Mouse (Mus musculus) hindbrain, embryonic 13.5 days (tissue): ENCODE measurements around the gene Mstn. TPM values are rescaled to one million over a fixed set of nuclear protein-coding genes. Genes with fewer than 3 reads are reported as not detected.

Source experiments
- ATAC-seq: fragments of 200-750 bp; cut with Nextera tagmentation; 2 replicates; pipeline ENCODE4 v1.8.0; 2017; ENCODE audit warnings: moderate TSS enrichment; ENCODE audit not compliant: low FRiP score
- H3K27ac ChIP-seq: fragments of 300-500 bp; sonication (generic); 2 replicates; pipeline ENCODE4 v1.5.1; 2015; ENCODE audit warnings: inconsistent platforms, mild to moderate bottlenecking, moderate library complexity
- H3K27me3 ChIP-seq: fragments of 300-500 bp; sonication (generic); 2 replicates; pipeline ENCODE4 v1.6.1; 2015; ENCODE audit warnings: mild to moderate bottlenecking, inconsistent platforms
- H3K36me3 ChIP-seq: fragments of 300-500 bp; sonication (generic); 2 replicates; pipeline ENCODE4 v1.6.1; 2015; ENCODE audit warnings: mild to moderate bottlenecking, inconsistent platforms
- H3K4me1 ChIP-seq: fragments of 300-500 bp; sonication (generic); replicated peaks from 2 replicates; pipeline ENCODE4 v1.6.1; 2015; ENCODE audit warnings: inconsistent platforms
- H3K4me2 ChIP-seq: fragments of 300-500 bp; sonication (generic); 2 replicates; pipeline ENCODE4 v1.6.1; 2015; ENCODE audit warnings: inconsistent platforms, mild to moderate bottlenecking, moderate library complexity
- H3K4me3 ChIP-seq: fragments of 300-500 bp; sonication (generic); 2 replicates; pipeline ENCODE4 v1.5.1; 2015; ENCODE audit warnings: mild to moderate bottlenecking, inconsistent platforms
- H3K9ac ChIP-seq: fragments of 300-500 bp; sonication (generic); 2 replicates; pipeline ENCODE4 v1.6.1; 2015; ENCODE audit warnings: mild to moderate bottlenecking, inconsistent platforms
- H3K9me3 ChIP-seq: fragments of 300-500 bp; sonication (generic); 2 replicates; pipeline ENCODE4 v1.6.1; 2016; ENCODE audit warnings: inconsistent platforms
- WGBS: fragments of 180-500 bp; shearing (Covaris S2); methylation state at CpG from one replicate; pipeline ENCODE4 v1.1.7; 2015; 5-methylcytosine and 5-hydroxymethylcytosine counted together
- polyA plus RNA-seq: library from polyadenylated mRNA; unstranded; fragments of >200 nt; fragmentation: Nextera tagmentation; extraction: Ambion mirVana; gene quantifications from 2 replicates; pipeline ENCODE4 v1.2.1, GENCODE M21; 2015

Gene Mstn
- polyA plus RNA-seq, result 0.35 and 0.75 TPM in 2 replicates

- Histone ChIP-seq H3K36me3 (no peaks in the 10 kb centered on the region), H3K9ac (no peak within 1 kb of the TSS), H3K27me3 (no peaks in the 10 kb centered on the region), H3K27ac (no peak within 1 kb of the TSS), H3K4me2 (no peak within 1 kb of the TSS), H3K4me1 (peaks cover 6% of the 10 kb centered on the region), H3K4me3 (no peak within 1 kb of the TSS), H3K9me3 (no peaks in the 10 kb centered on the region)
- ATAC-seq, result no peak
- 59% methylated on average over 6 of the region's 6 CpGs for WGBS
Observed at GRCm38 (mm10) chr1:53061340-53061739, at the start of gene Mstn. TSS of gene Mstn (plus strand) at chr1:53061640.

GRCm38 (mm10) chr1:53014716-53015115, 46.7 kb upstream of the Mstn start:
- H3K9me3 ChIP-seq, result no peaks in the 10 kb centered on the region
- H3K4me3 ChIP-seq, result no peak overlapping the region
- no peak overlapping the region for H3K27ac ChIP-seq
- no peak overlapping the region for H3K9ac ChIP-seq
- H3K4me1 ChIP-seq, result no peaks in the 10 kb centered on the region
- 90% methylated on average over 6 of the region's 6 CpGs for WGBS
- no peak overlapping the region for H3K4me2 ChIP-seq
- no peaks in the 10 kb centered on the region for H3K36me3 ChIP-seq
- no peak for ATAC-seq
- H3K27me3 ChIP-seq, result no peaks in the 10 kb centered on the region

DNA sequence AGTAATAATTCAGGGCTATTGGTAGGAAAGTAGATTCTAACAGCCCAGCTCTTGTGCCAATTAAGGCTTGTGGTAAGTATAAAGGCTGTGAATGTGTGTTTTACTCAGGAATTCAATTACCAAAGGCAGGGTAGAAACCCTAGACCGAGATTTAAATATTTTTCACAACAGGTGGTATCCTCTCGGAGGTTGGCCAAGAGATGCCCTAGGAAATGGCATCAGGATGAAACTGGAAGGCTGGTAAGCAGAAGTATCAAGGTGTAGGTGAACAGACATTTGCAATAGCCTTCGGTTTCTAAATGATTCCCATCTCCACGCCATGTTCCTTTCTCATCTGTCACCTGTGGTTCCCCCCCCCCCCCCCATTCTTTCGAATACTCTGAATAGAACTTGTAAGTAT, 45.8 kb upstream of the Mstn start:
- no peak overlapping the region for H3K27ac ChIP-seq
- H3K9ac ChIP-seq, result no peak overlapping the region
- H3K36me3 ChIP-seq, result no peaks in the 10 kb centered on the region
- ATAC-seq, result no peak
- no peaks in the 10 kb centered on the region for H3K4me1 ChIP-seq
- 57% methylated on average over 5 of the region's 5 CpGs for WGBS
- no peak overlapping the region for H3K4me3 ChIP-seq
- no peaks in the 10 kb centered on the region for H3K27me3 ChIP-seq
- no peak overlapping the region for H3K4me2 ChIP-seq
- H3K9me3 ChIP-seq, result no peaks in the 10 kb centered on the region

DNA sequence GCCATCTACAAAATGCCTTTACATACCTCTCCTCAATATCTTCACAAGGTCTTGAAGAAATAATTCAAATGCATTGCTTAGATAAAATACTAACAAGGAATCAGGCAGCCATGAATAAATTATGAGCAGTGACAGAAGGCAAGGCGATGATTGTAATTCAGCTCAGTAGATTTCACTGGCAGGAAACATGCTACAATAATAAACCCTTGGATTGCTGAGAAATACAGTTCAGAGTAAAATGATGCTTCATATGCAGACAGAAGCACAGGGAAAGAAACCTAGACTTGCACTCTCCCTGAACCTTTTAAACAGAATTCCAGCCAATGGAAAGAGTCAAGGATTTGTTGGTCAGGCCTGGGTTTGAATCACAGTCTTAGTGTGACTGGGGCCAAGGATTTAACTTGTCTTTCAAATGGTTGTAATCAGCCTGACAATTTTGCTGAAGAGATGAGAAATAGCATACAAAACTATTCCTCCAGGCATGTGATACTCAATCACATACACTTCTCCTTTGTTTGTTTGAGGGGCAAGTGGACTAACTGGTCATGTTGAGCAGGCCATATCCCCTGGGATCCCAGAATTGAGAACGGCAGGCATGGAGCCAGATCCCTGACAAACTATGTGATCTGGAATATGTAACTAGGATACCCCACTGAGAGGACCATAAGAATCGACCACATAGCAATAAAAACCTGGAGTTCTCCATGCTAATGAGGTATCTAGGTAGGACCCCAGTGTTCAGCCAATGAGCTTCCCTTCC, 42.5 kb upstream of the Mstn start:
- H3K9ac ChIP-seq, result no peak overlapping the region
- no peak overlapping the region for H3K27ac ChIP-seq
- H3K4me1 ChIP-seq, result no peaks in the 10 kb centered on the region
- no peak overlapping the region for H3K4me3 ChIP-seq
- no peak for ATAC-seq
- no peaks in the 10 kb centered on the region for H3K36me3 ChIP-seq
- no peak overlapping the region for H3K4me2 ChIP-seq
- 59% methylated on average over 3 of the region's 3 CpGs for WGBS
- no peaks in the 10 kb centered on the region for H3K9me3 ChIP-seq
- H3K27me3 ChIP-seq, result no peaks in the 10 kb centered on the region

- no peaks in the 10 kb centered on the region for H3K4me1 ChIP-seq
- no peaks in the 10 kb centered on the region for H3K9me3 ChIP-seq
- 62% methylated on average over 5 of the region's 5 CpGs for WGBS
- no peak for ATAC-seq
- H3K9ac ChIP-seq, result no peak within 1 kb of the TSS
- H3K4me2 ChIP-seq, result no peak within 1 kb of the TSS
- H3K36me3 ChIP-seq, result no peaks in the 10 kb centered on the region
- no peak within 1 kb of the TSS for H3K4me3 ChIP-seq
- no peak within 1 kb of the TSS for H3K27ac ChIP-seq
- H3K27me3 ChIP-seq, result no peaks in the 10 kb centered on the region
Observed at GRCm38 (mm10) chr1:53020079-53020478, 41.4 kb upstream of the Mstn start, which contains the start of gene 1700019D03Rik. TSS of gene 1700019D03Rik (minus strand) at chr1:53020179.

- no peaks in the 10 kb centered on the region for H3K4me1 ChIP-seq
- no peaks in the 10 kb centered on the region for H3K27me3 ChIP-seq
- H3K4me2 ChIP-seq, result no peak overlapping the region
- H3K9ac ChIP-seq, result no peak overlapping the region
- H3K36me3 ChIP-seq, result no peaks in the 10 kb centered on the region
- no peak overlapping the region for H3K4me3 ChIP-seq
- no peaks in the 10 kb centered on the region for H3K9me3 ChIP-seq
- no peak for ATAC-seq
- no peak overlapping the region for H3K27ac ChIP-seq
Observed at GRCm38 (mm10) chr1:53032550-53032949, 28.9 kb upstream of the Mstn start.

DNA sequence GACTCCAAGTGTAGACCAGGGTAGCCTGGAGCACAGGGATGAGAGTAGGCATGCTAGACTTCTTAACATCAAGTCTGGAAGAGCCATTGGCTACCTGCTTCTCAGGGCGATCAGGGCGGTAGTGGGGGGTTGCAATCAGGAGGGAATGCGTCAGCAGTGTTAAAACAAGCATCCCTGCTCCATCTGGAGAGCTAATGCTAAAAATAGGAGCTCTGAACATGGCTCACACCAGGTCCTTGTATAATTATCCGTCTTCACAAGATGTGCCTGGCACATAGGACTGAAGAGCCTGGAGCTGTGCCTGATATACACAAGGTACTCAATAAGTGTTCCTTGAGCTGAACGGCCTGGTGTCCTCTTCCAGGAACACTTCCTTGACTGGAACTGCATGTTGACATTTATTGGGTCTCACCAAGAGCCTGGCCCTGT, 24.0 kb upstream of the Mstn start:
- no peak for ATAC-seq
- Histone ChIP-seq H3K27ac (no peak overlapping the region), H3K9ac (no peak overlapping the region), H3K36me3 (no peaks in the 10 kb centered on the region), H3K4me3 (no peak overlapping the region), H3K4me2 (no peak overlapping the region), H3K9me3 (no peaks in the 10 kb centered on the region), H3K4me1 (no peaks in the 10 kb centered on the region), H3K27me3 (no peaks in the 10 kb centered on the region)
- WGBS, result 96% methylated on average over 5 of the region's 5 CpGs

GRCm38 (mm10) chr1:53049763-53050427, 11.5 kb upstream of the Mstn start:
- Histone ChIP-seq H3K4me2 (no peak overlapping the region), H3K27ac (no peak overlapping the region), H3K36me3 (no peaks in the 10 kb centered on the region), H3K4me3 (no peak overlapping the region), H3K9me3 (no peaks in the 10 kb centered on the region), H3K27me3 (no peaks in the 10 kb centered on the region), H3K4me1 (no peaks in the 10 kb centered on the region), H3K9ac (no peak overlapping the region)
- WGBS, result 82% methylated on average over 8 of the region's 8 CpGs
- no peak for ATAC-seq

DNA sequence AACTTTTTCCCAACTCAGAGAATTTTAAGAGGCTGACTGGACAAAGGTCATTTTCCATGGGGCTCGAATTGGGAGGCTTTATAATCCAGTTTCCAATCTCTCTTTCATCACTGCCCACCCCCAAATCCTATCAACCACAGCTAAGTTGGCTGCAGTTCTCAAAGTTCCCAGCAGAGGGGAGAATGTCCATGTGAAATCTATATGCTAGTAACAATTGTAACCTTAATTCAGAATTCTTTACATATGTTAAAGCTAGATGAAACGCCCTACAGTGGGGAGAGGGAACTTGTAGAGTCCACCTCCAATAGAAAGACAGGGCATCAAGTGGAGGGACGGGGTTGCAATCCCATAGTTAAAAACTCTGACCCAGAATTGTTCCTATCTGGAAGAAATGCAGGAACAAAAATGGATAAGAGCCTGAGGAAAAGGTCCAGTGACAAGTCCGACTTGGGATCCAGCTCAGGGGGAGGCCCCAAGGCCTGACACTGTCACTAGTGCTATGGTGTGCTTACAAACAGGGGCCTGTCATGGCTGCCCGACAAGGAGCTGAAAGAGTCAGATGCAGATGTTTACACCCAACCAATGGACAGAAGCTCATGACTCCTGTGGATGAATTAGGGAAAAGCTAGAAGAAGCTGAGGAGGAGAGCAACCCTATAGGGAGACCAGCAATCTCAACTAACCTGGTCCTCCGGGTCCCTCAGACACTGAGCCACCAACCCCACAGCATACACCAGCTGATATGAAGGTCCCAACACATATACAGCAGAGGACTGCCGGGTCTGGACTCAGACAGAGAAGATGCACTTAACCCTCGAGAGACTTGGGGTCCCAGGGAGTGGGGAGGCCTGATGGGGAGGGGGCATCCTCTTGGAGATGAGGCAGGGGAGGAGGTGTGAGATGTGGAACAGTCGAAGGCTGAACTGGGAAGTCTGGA, 8.1 kb upstream of the Mstn start:
- Histone ChIP-seq H3K27ac (no peak overlapping the region), H3K36me3 (no peaks in the 10 kb centered on the region), H3K4me2 (no peak overlapping the region), H3K4me3 (no peak overlapping the region), H3K9me3 (no peaks in the 10 kb centered on the region), H3K27me3 (no peaks in the 10 kb centered on the region), H3K4me1 (no peaks in the 10 kb centered on the region), H3K9ac (no peak overlapping the region)
- peak; percentile 78 for ATAC-seq
- WGBS, result 52% methylated on average over 9 of the region's 9 CpGs

DNA sequence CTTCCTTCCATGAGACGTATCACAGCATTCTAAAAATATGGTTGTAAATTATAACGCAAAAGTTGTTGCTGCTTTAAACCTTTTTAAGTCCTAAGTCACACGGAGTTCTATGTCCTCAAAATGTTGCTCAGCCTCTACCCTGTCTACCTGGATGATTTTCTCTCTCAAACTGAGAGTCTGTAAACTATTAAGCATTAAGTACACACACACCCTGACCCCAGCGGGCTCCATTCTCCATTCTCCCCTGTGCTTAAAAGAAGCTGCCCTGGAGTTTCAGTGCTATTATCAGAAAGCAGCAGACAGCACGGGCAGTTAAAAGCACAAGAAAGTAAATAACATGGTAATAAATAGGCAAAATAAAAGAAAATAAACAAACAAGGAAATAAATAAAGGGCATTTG, 2.3 kb upstream of the Mstn start:
- Histone ChIP-seq H3K9me3 (no peaks in the 10 kb centered on the region), H3K4me2 (no peak overlapping the region), H3K9ac (no peak overlapping the region), H3K4me3 (no peak overlapping the region), H3K27ac (no peak overlapping the region), H3K4me1 (peaks cover 6% of the 10 kb centered on the region), H3K27me3 (no peaks in the 10 kb centered on the region), H3K36me3 (no peaks in the 10 kb centered on the region)
- WGBS, result 83% methylated on average over 5 of the region's 5 CpGs
- no peak for ATAC-seq

- 40% methylated on average over 8 of the region's 8 CpGs for WGBS
- no peak for ATAC-seq
Observed at GRCm38 (mm10) chr1:53060499-53060898, 941 bp upstream of the Mstn start.

More at GRCm38 (mm10) chr1:53060499-53060898, 941 bp upstream of the Mstn start:
- H3K27me3 ChIP-seq, result no peaks in the 10 kb centered on the region
- H3K4me3 ChIP-seq, result no peak overlapping the region
- no peak overlapping the region for H3K9ac ChIP-seq
- no peaks in the 10 kb centered on the region for H3K9me3 ChIP-seq
- no peak overlapping the region for H3K27ac ChIP-seq
- H3K4me1 ChIP-seq, result peaks cover 6% of the 10 kb centered on the region
- no peak overlapping the region for H3K4me2 ChIP-seq
- H3K36me3 ChIP-seq, result no peaks in the 10 kb centered on the region
